Mouse (Mus musculus): Measurements from ENCODE around the gene Cdc40.
"Not testable (repeated sequence)": the region's sequence is repeated elsewhere in the genome, so short reads cannot be mapped to it uniquely, and the experiment has no call there.

Cdc40 gene

DNA sequence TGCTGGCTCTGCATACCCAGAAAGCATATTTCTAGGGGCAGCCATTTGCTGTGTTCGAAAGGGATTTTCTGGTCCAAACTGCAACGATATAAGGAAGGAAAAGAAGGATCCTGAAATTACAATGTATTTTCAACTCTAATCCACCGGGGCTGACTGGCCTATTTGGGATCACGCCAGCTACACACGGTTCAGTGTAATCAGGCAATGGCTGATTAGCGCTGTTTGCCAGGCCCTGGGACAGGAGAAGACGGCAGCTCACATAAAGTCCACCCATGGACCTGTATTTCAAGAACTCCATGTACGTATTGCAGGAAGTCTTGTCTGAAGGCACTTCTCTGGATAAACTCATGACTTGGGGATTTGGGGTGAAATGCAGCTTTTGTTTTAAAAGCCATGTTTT, 25.5 kb downstream of the Cdc40 start:
- DNase-seq (ENCODE audit: low read depth), result no peak

DNA sequence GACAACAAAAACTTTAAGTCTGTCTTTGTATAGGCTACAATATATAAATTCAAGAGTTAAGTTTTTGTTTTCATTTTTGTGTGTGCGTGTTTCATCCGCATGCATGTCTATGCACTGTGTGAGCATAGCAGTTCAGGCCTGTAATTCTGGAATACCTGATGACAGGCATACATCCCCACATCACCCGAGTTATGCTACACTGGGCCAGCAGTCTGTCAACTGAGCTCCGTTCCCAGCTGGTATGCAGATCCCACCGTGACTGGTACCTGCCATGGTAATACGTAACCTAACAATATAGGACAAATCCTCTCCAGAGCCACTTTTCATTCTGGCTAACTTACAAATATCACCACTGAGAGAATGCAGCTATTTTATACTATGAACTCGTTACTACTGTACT, 26.4 kb downstream of the Cdc40 start:
- no peak for DNase-seq (ENCODE audit: low read depth)

DNA sequence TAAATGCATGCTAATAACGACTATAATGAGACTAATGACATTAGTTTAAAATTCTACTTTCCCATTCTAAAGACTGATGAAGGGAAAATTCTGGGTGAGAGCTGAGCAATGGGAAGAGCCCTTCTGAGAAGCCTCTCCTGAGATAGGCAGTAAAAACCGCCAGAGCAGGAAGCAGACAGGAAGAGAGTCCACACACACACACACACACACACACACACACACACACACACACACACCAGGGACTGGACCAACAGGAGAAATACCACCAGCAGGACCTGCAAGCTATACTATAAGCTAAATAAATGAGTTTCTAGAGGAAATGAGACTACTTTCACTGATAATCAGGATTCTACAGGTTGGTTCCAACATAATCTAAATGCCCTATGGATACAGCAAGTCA, 27.5 kb downstream of the Cdc40 start:
- peak; percentile 64 for DNase-seq (ENCODE audit: low read depth)

GRCm38 (mm10) chr10:40851138-40851537, 32.0 kb downstream of the Cdc40 start:
- DNase-seq (ENCODE audit: low read depth), result no peak

GRCm38 (mm10) chr10:40850644-40851043, 32.5 kb downstream of the Cdc40 start:
- DNase-seq (ENCODE audit: low read depth), result peak; percentile 12

DNA sequence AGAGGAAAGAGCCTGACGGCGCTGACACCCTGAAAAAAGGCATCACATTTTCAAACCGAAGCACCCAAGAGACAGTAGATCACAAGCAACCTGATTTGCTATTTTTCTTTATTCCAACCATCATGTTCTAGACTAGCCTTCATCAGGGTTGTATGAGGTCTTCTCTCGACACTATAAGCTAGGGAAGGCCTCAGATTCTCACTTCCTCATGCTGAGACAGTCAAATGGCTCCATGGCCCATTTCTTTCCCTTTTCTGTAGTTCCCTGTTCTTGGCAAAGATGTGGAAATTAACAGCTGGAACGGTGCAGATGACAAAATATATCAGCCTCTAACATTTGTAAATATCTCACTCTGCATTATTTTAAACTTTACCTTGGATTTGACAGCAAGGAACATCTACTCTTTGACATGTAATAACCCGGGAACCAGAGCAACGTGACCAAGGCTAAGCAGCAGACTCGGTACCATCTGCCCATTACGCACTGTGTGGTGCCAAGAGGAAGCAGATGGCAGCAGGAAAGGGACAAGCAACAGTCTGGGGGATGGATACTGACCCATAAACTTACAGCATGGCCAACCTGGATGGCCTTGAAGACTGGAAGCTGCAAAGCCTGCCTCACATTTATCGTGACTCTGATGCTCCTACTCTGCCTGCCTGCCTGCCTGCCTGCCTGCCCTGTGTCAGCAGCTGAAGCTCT, 35.8 kb downstream of the Cdc40 start:
- no peak for DNase-seq (ENCODE audit: low read depth)

DNA sequence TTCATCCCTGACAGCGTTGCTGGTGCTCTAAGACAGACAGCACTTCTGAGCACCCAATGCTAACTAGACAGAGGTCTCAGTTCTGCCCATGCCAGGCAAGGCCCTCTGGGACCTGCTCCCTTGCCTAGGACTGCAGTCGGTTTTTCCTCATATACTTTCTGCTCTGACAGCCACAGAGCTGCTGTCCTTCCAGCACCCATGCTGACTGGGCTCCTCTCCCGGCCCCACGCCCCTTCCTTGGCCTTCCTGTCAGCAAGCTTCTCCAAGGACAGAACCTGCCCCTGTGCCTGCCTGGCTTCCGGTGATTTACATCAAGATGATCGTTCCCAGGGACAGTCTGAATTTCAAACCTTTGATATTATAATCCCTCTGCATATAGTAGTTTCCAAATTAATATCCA, 37.5 kb downstream of the Cdc40 start:
- no peak for DNase-seq (ENCODE audit: low read depth)

DNA sequence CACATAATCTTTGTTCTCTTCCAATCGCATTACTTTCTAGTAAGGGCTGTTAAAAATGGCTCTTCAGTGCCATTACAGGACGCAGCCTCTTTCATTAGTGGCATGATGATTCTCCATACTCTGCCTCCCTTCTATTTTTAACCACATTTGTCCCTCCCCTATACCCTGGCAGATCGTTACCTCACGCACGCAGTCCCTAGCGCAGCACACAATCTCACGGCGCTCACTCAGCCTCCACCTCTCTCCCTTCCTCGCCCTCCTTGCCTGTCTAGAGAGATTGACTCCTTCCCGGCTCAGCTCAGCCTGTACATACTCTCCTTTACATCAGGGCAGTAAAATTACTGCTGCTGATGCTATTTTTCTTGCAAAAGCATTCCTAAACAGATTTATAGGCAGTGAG, 38.6 kb downstream of the Cdc40 start:
- DNase-seq (ENCODE audit: low read depth), result no peak

DNA sequence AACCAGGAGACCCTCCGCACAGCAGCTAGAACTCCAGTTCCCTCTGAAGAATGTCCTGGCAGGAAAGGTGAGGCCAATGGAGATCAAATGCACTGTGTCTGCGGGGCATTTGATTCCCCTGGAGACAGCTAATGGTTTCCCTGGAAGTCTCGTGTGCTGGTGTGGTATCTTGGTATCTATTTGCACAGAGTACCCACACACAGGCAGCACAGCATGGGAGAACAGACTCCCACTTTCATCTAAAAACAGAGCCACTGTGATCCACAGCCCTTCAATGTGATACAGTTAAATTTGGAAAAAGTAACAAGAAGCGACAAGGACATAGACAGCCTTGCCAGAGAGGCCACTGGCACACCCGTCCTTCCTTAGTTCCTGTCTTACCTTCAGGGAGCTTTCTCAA, 39.3 kb downstream of the Cdc40 start:
- DNase-seq (ENCODE audit: low read depth), result no peak

DNA sequence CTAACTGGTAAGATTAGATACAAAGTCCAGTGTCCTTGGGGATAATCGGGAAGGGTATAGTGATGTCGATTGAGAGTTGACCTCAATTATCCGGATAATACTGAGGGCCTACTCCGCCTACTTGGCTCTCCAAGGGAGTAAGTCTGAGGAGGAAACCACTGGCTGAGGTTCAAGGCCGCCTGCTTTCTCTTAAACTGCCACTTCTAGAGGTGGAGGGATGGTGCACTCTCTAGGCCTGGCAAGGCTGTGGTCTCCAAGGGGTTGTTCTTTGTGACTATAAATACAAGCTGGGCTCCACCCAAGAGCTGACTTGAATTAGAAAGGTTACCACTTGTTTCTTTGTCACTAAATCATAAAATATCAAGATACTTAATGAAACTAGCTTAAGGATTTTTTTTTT, 43.0 kb downstream of the Cdc40 start:
- peak; percentile 18 for DNase-seq (ENCODE audit: low read depth)

- no peak for DNase-seq (ENCODE audit: low read depth)
These were observed 51.8 kb downstream of the Cdc40 start for GRCm38 (mm10) chr10:40831267-40831666.

- no peak for DNase-seq (ENCODE audit: low read depth)
These were observed 52.8 kb downstream of the Cdc40 start for GRCm38 (mm10) chr10:40830312-40830711.

GRCm38 (mm10) chr10:40827706-40828105, 55.4 kb downstream of the Cdc40 start:
- no peak for DNase-seq (ENCODE audit: low read depth)

GRCm38 (mm10) chr10:40825952-40826351, 57.2 kb downstream of the Cdc40 start:
- no peak for DNase-seq (ENCODE audit: low read depth)

DNA sequence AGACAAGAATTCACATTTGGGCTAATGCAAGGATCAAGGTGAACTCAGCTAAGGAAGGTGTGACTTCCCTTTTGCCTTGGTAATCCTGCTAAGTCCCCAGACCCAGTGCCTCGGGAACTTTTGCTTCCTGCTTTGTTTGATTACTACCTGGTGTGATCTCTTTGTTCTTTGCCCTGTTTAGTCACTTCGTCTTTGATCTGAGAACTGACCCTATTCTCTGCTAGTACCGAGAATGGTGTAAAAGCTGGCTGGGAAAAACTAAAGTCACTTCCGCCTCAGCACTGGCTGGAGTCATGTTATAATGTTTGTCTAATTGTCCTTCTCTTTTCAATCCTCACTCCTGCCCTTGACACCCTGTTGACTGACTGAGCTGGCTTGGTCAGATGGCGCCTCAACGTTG, 66.6 kb downstream of the Cdc40 start:
- no peak for DNase-seq (ENCODE audit: low read depth)

- peak; percentile 33 for DNase-seq (ENCODE audit: low read depth)
These were observed 69.5 kb downstream of the Cdc40 start for GRCm38 (mm10) chr10:40813627-40814026.

DNA sequence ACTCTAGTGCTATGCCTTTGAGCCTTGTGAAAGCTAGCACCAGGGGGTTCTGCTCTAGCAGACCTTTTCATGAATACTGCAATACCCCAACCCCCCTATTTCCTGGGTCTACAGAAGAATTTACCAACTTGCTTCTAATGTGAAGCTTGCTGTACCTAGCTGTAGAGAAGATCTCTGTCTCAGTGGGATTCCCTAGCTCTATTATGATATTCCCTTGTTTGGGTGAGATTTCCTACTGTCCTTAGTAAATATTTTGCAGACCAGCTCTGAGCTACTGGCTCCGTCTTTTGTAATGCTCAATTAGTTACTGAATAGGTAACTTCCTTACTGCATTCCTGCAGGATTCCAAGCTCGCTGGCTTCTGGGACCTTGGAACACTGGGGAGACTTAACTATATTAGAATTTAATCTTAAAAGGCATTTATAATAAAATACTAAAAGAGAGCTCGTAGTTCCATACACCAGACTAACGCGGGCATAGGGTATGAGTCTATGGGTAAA, 73.7 kb downstream of the Cdc40 start:
- DNase-seq (ENCODE audit: low read depth), result not testable (repeated sequence)

DNA sequence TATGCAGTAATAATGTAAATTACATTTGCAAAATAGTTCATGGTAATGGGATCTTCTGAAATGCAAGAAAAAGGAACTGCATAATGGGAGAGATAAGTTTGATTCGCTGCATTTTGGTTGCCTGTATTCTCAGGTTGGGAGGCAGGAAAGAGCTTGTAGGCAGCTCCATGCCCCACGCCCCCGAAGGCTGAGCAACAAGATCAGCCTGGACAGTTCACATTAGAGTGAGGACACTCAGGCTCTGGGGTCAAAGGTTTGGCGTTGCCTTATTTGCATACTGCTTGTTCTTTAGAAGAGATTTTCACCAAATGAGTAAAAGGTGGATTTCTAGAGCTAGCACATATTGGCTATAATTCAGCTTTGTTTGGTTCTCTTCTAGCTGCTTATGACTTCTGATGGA, 76.9 kb downstream of the Cdc40 start:
- DNase-seq (ENCODE audit: low read depth), result no peak

DNA sequence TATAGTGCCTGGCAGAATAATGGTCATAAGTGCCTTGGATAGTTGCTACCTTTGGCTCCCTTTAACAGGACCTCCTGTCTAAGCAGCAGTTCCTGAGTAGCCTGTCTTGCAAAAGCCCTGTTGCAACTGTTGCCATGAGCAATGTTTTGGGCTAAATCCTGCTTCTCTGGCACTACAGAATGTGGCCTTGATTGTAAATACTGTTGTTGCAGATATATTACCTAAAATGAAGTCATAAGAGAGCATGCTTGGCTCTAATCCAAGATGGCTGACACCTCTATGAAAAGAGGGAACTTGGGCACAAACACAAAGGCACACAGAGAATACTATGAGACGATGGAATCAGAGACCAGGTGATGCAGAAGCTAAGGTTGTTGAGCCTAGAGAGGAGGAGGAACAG, 77.9 kb downstream of the Cdc40 start:
- DNase-seq (ENCODE audit: low read depth), result no peak

DNA sequence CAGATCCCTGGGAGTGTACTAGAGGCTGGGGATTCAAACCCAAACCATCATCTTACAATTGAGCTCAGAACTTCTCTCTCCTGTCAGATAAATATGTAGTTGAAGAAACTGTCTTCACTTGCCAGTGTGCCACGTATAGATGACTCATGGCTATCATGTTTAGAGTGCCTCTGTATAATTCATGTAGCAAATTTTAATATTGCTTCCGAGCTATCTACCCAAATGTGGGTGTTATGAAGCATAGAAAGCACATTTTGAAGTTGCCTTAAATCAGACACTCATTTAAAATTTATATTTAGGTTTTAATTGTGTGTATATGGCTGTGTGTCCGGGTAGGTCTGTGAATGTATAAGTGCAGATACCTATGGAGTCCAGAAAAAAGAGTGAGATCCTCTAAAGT, 91.0 kb downstream of the Cdc40 start:
- DNase-seq (ENCODE audit: low read depth), result no peak

- no peak for DNase-seq (ENCODE audit: low read depth)
These were observed 92.7 kb downstream of the Cdc40 start for GRCm38 (mm10) chr10:40790406-40790805.
